Mouse (Mus musculus) ES-E14 (cell line): Measurements from ENCODE around the gene Tiam1. TPM values are rescaled to one million over a fixed set of nuclear protein-coding genes. Genes with fewer than 3 reads are reported as not detected.

Source experiments
- DNase-seq: peaks from one replicate; pipeline ENCODE4 v3.0.0-alpha.2; 2013; ENCODE audit warnings: low read depth, low spot score
- H3K27ac ChIP-seq: 2 replicates; pipeline ENCODE4 v1.5.1; 2012; ENCODE audit warnings: low read depth, mild to moderate bottlenecking, low read length, moderate library complexity, mixed read lengths; ENCODE audit not compliant: poor library complexity, insufficient read depth, severe bottlenecking
- H3K36me3 ChIP-seq: 2 replicates; pipeline ENCODE4 v1.6.1; 2012; ENCODE audit warnings: mild to moderate bottlenecking, low read length, moderate library complexity, mixed read lengths; ENCODE audit not compliant: control insufficient read depth, poor library complexity, insufficient read depth, severe bottlenecking
- H3K4me1 ChIP-seq, 2 experiments: fragments of 150-350 bp in 1 of 2; sonication (generic) in 1 of 2; 2 replicates each; pipeline ENCODE4 v1.6.1; 2012; ENCODE audit warnings: low read length in 2 of 2, mild to moderate bottlenecking in 1 of 2, mixed read lengths in 1 of 2; ENCODE audit not compliant: control insufficient read depth in 2 of 2, insufficient read depth in 2 of 2, poor library complexity in 1 of 2
- H3K4me3 ChIP-seq, 2 experiments: fragments of 150-350 bp in 1 of 2; sonication (generic) in 1 of 2; 2 replicates each; pipeline ENCODE4 v1.5.1; 2012; ENCODE audit warnings: low read length in 2 of 2, low read depth in 1 of 2, mild to moderate bottlenecking in 1 of 2, mixed read lengths in 1 of 2; ENCODE audit not compliant: insufficient read depth in 1 of 2, poor library complexity in 1 of 2, severe bottlenecking in 1 of 2
- H3K9ac ChIP-seq: 2 replicates; pipeline ENCODE4 v1.6.1; 2012; ENCODE audit warnings: low read depth, mild to moderate bottlenecking, low read length, mixed read lengths; ENCODE audit not compliant: poor library complexity, insufficient read depth, severe bottlenecking
- H3K9me3 ChIP-seq: fragments of 150-350 bp; sonication (generic); 2 replicates; pipeline ENCODE4 v1.6.1; 2012; ENCODE audit warnings: low read depth, mild to moderate bottlenecking, low read length; ENCODE audit not compliant: control insufficient read depth, insufficient read depth
- CHD2 ChIP-seq: IDR thresholded peaks from 2 replicates; pipeline ENCODE4 v1.6.1; 2014; ENCODE audit warnings: mild to moderate bottlenecking, low read depth, low read length, inconsistent platforms
- HCFC1 ChIP-seq: IDR thresholded peaks from 2 replicates; pipeline ENCODE4 v1.6.1; 2012; ENCODE audit warnings: low read length, inconsistent platforms, borderline replicate concordance; ENCODE audit not compliant: insufficient read depth
- MAFK ChIP-seq: IDR thresholded peaks from 2 replicates; pipeline ENCODE4 v1.6.1; 2014; ENCODE audit warnings: mild to moderate bottlenecking, low read depth, low read length, inconsistent platforms; ENCODE audit not compliant: insufficient read depth
- ZC3H11A ChIP-seq: IDR thresholded peaks from 2 replicates; pipeline ENCODE4 v1.6.1; 2012; ENCODE audit warnings: low read depth, mild to moderate bottlenecking, inconsistent platforms, low read length, borderline replicate concordance
- ZNF384 ChIP-seq: IDR thresholded peaks from 2 replicates; pipeline ENCODE4 v1.6.1; 2012; ENCODE audit warnings: low read depth, low read length, inconsistent platforms
- in situ Hi-C, 2 experiments: fragments of 600-800 bp; cut with MboI; formaldehyde crosslinking; loops; one replicate each; pipeline ENCODE4 v1.15.1; 2025; ENCODE audit warnings: low sequenced_read_pairs in 2 of 2, inconsistent platforms in 1 of 2; ENCODE audit not compliant: unreplicated experiment in 2 of 2
- total RNA-seq: library from RNA; depleted of rRNA; stranded (reverse); fragments of 300-350 nt; gene quantifications from 2 replicates; pipeline ENCODE4 v1.2.3, GENCODE M21; 2012

Gene Tiam1
- total RNA-seq, 1 experiment, result 15.7 TPM

DNA sequence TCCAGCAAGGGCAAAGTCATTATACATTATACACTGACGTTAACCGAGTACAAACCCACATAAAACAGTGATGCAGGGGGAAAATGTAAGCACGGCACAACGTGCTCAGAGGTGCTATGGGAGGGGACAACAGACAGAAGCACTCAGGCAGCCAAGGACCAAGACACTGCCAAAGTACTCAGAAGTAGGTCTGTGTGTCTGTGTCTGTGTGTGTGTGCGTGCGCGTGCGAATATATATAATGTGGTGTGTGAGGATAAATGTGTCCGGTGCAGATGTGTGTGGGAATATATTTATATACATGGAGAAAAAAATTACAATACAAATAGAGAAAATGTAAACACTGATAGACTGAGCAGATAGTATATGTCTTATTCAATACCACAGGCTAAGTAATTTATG is 50.6 kb downstream of the Tiam1 start:
- H3K9ac ChIP-seq, result no peak overlapping the region
- H3K9me3 ChIP-seq, result no peaks in the 10 kb centered on the region
- no peak overlapping the region for H3K4me3 ChIP-seq
- H3K27ac ChIP-seq, result no peak overlapping the region
- DNase-seq, result no peak
- TF ChIP-seq CHD2 (no peak), HCFC1 (no peak), MAFK (no peak), ZC3H11A (no peak), ZNF384 (no peak)
- peaks cover 6 to 14% of the 10 kb centered on the region in 2 experiments for H3K4me1 ChIP-seq
- in situ Hi-C loops, result no loop called here
- H3K36me3 ChIP-seq, result peaks cover 2% of the 10 kb centered on the region; the same call in 1 of the 2 replicates

DNA sequence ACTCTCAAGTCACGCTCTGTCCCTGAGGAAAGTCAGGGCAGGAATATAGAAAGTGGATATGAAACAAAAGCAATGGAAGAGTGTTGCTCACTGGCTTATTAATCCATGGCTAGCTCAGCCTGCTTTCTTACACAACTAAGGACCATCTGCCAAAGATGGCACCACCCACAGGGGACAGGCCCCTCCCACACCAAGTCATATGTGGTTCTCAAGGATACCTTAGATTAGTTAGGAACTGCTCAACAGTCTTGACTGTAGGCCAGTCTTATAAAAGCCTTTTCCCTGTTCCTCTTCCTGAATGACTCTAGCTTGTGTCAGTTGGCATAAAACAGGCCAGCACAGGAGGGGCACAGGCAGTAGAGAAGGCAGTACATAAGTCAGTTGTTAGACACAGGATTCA is 51.7 kb downstream of the Tiam1 start:
- Histone ChIP-seq H3K9me3 (no peaks in the 10 kb centered on the region), H3K27ac (no peak overlapping the region), H3K4me1 (peaks cover 6 to 11% of the 10 kb centered on the region in 2 experiments), H3K9ac (no peak overlapping the region), H3K4me3 (no peak overlapping the region), H3K36me3 (peaks cover 2% of the 10 kb centered on the region; the same call in 1 of the 2 replicates)
- in situ Hi-C loops, result no loop called here
- TF ChIP-seq CHD2 (no peak), ZNF384 (no peak), HCFC1 (no peak), MAFK (no peak), ZC3H11A (no peak)
- no peak for DNase-seq

DNA sequence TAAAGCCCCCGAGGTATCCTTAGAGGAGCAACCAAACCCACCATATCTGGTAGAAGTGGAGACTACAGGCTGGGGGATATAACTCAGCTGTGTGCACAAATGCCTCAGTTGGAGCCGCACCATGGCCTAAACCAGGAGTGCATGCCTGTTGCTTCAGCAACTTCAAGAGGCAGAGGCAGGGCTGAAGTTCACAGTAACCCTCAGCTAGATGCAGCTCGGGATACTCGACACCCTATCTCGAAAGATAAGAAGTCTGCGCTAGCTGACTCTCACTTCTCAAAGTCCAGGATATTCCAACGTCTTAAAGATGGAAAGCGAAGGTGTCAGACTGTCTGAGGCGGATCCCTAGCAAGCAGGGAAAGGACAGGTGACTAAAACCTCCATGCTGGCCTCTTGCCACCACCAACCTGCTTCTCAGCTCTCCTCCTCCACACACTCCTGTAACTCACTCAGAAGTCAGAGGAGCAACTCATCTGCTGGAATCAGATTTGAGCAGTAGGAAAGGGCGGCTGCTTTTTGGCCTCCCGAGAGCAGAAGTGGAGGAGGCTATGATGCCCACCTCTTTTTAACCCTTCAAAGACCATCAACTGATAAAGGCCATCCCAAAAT is 52.4 kb downstream of the Tiam1 start:
- TF ChIP-seq ZNF384, result no peak
- in situ Hi-C loops, result no loop called here
- H3K9ac ChIP-seq, result no peak overlapping the region
- H3K4me1 ChIP-seq, result peaks cover 5 to 6% of the 10 kb centered on the region in 2 experiments
- H3K27ac ChIP-seq, result no peak overlapping the region
- H3K4me3 ChIP-seq, result no peak overlapping the region
- peaks cover 2% of the 10 kb centered on the region; the same call in 1 of the 2 replicates for H3K36me3 ChIP-seq
- no peak for DNase-seq
- no peaks in the 10 kb centered on the region for H3K9me3 ChIP-seq

DNA sequence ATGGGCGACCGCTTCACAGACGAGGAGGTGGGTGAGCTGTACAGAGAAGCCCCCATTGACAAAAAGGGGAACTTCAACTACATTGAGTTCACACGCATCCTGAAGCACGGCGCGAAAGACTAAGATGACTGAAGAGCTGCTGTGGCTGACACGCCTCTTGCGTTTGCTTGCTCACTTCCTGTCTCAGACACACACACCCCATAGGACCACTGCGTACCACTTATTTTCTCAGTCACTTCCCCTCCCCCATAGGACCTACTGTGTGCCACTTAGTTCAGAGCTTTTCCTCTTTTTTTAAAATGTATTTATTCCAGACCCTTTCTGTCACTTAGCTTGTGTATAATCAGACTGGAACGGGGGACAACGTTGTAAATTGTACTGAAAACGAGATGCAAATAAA is 53.2 kb downstream of the Tiam1 start:
- Histone ChIP-seq H3K36me3 (peaks cover 2% of the 10 kb centered on the region; the same call in 1 of the 2 replicates), H3K4me1 (no peaks in the 10 kb centered on the region; a peak in 1 of 4 replicates), H3K4me3 (no peak overlapping the region), H3K9me3 (no peaks in the 10 kb centered on the region), H3K9ac (no peak overlapping the region), H3K27ac (no peak overlapping the region)
- TF ChIP-seq ZNF384, result no peak
- no peak for TF ChIP-seq HCFC1
- TF ChIP-seq ZC3H11A, result no peak
- TF ChIP-seq MAFK, result no peak
- no peak for TF ChIP-seq CHD2
- in situ Hi-C loops, result no loop called here
- DNase-seq, result no peak

DNA sequence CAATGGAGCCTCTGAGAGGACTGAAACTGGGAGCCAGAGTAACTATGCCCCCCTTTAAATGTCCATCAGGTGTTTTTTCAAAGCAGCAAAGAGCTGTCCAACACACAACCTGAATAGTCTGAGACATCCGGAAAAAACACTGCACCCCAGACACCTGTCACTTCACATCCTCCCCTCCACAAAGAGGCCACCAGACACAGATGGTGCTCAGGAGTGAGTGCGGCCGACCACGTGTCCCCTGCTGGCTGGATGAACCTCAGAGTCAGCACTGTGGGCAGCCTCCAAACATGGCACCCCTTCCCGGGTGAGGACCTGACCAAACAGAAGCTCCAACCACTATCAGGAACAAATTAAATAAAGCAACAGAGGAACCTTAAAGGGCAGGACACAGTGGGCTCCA is 56.3 kb downstream of the Tiam1 start:
- no peak overlapping the region for H3K4me3 ChIP-seq
- no peaks in the 10 kb centered on the region; a peak in 1 of 4 replicates for H3K4me1 ChIP-seq
- DNase-seq, result no peak
- no peak overlapping the region for H3K27ac ChIP-seq
- no peaks in the 10 kb centered on the region for H3K9me3 ChIP-seq
- in situ Hi-C loops, result no loop called here
- TF ChIP-seq ZNF384 (no peak), MAFK (no peak), ZC3H11A (no peak), HCFC1 (no peak), CHD2 (no peak)
- H3K36me3 ChIP-seq, result peaks cover 2% of the 10 kb centered on the region; the same call in 1 of the 2 replicates
- no peak overlapping the region for H3K9ac ChIP-seq
